Mouse (Mus musculus) thymus, adult 2 months (tissue): ENCODE measurements around the gene Odf3l2. TPM values are rescaled to one million over a fixed set of nuclear protein-coding genes. Genes with fewer than 3 reads are reported as not detected.

Source experiments
- DNase-seq: peaks from one replicate; pipeline ENCODE4 v3.0.0; 2021
- H3K27ac ChIP-seq: fragments of 200-500 bp; 2 replicates; pipeline ENCODE4 v1.5.1; 2012; ENCODE audit warnings: low read length, control low read depth; ENCODE audit not compliant: control insufficient read depth, insufficient read depth
- H3K27me3 ChIP-seq: fragments of 200-500 bp; 2 replicates; pipeline ENCODE4 v1.6.1; 2012; ENCODE audit warnings: mild to moderate bottlenecking, low read length, moderate library complexity, mixed read lengths; ENCODE audit not compliant: control insufficient read depth, insufficient read depth
- H3K36me3 ChIP-seq: fragments of 200-500 bp; 2 replicates; pipeline ENCODE4 v1.6.1; 2012; ENCODE audit warnings: mild to moderate bottlenecking, low read length, moderate library complexity; ENCODE audit not compliant: control insufficient read depth, insufficient read depth
- H3K4me1 ChIP-seq: fragments of 200-500 bp; replicated peaks from 2 replicates; pipeline ENCODE4 v1.6.1; 2012; ENCODE audit warnings: low read length; ENCODE audit not compliant: control insufficient read depth, insufficient read depth
- H3K4me3 ChIP-seq: fragments of 200-500 bp; 2 replicates; pipeline ENCODE4 v1.5.1; 2012; ENCODE audit warnings: mild to moderate bottlenecking, low read length, control low read depth, moderate library complexity; ENCODE audit not compliant: control insufficient read depth, insufficient read depth
- CTCF ChIP-seq: fragments of 200-500 bp; IDR thresholded peaks from 2 replicates; pipeline ENCODE4 v1.5.1; 2012; ENCODE audit warnings: mild to moderate bottlenecking, control low read depth, low read length, moderate library complexity, borderline replicate concordance; ENCODE audit not compliant: control insufficient read depth, poor library complexity, insufficient read depth; ENCODE audit errors: extremely low read depth
- POLR2A ChIP-seq: fragments of 200-500 bp; IDR thresholded peaks from 2 replicates; pipeline ENCODE4 v1.6.1; 2012; ENCODE audit warnings: mild to moderate bottlenecking, low read length, control low read depth, moderate library complexity; ENCODE audit not compliant: control insufficient read depth, poor library complexity, insufficient read depth; ENCODE audit errors: extremely low read depth
- WGBS: fragments of 180-500 bp; shearing (Covaris S2); methylation state at CpG from one replicate; pipeline ENCODE4 v1.1.7; 2018; 5-methylcytosine and 5-hydroxymethylcytosine counted together
- polyA plus RNA-seq: library from polyadenylated mRNA; depleted of rRNA; stranded (reverse); fragments of >200 nt; gene quantifications from 2 replicates; pipeline ENCODE4 v1.2.3, GENCODE M21; 2012

The Odf3l2 gene
- polyA plus RNA-seq, 1 experiment = 0.18 TPM

DNA sequence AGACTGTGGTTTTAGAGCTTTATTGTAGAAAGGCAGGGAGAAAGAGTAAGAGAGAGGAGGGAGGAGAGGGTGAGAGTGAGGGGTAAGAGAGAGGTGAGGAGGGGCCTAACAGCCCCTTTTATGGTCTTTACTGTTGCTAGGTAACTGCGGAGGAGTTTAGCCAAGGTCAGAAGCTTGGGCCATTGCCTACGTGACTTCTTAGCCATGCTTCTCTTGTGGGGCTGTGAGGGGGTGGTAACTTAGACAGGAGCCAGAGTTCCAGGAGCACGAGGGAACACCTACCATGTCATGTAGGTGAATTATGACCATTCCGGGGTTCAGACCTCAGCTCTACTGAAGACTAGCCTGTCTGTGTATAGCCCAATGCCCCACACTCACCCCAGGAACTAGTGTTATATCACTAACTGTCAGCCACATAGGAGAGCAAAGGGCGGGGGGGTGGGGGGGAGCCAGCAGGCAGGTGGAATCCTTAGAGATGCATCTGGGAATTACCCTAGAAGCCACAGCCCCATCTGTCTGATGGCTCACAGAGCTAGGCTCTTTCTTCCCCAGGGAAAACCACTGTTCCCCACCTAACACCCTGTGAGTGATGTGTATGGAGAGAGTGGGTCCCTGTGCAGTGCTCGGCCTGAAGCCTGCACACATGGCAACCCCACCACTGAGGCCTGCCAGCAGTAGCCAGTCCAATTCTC is 26.0 kb upstream of the Odf3l2 start:
- no peaks in the 10 kb centered on the region for H3K36me3 ChIP-seq
- TF ChIP-seq POLR2A (no peak), CTCF (no peak)
- no peaks in the 10 kb centered on the region for H3K27me3 ChIP-seq
- H3K4me3 ChIP-seq = no peak overlapping the region
- H3K4me1 ChIP-seq = peaks cover 9% of the 10 kb centered on the region
- H3K27ac ChIP-seq = no peak overlapping the region
- 78% methylated on average over 6 of the region's 6 CpGs for WGBS
- no peak for DNase-seq

DNA sequence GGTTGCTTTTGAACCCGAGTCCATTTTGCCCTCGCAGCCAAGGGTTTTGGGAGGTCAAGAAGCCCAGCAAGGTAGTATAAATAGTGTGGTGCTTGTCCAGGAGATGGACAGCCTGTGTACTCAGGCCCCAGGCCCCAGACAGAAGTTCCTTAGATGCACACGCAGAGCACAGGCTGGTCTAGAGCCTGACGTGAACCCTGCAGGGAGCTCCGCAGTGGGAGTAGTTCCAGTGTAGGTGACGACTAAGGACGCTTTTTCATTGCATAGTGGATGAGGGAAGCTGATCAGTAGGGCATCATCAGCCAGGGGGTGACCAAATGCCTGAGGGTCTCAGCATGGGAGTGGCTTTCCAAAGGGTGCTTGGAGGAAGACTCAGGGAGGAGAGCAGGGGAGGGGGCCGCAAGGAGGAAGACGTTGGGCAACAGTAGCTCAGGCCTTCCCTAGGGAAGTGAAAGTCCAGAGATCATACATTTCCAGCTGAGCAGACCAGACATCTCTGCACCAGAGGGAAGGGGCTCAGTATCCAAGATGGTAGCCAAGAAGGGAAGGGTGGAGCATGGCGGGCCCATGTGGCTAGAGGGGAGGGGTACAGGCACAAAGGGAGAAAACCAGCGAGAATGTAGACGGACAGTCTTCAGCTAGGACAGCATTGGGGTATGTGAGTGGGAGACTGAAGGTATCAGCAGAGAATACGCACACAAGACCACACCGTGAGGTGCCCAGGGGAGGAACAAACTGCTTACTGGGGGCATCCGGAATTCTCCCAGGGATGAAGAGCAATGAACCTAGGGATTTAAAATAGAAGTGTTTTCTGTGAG is 24.7 kb upstream of the Odf3l2 start:
- H3K4me1 ChIP-seq = peaks cover 9% of the 10 kb centered on the region
- no peaks in the 10 kb centered on the region for H3K36me3 ChIP-seq
- TF ChIP-seq POLR2A = no peak
- TF ChIP-seq CTCF = no peak
- 46% methylated on average over 15 of the region's 15 CpGs for WGBS
- H3K4me3 ChIP-seq = peak overlapping the region; percentile 76
- no peak overlapping the region for H3K27ac ChIP-seq
- no peaks in the 10 kb centered on the region for H3K27me3 ChIP-seq
- no peak for DNase-seq

DNA sequence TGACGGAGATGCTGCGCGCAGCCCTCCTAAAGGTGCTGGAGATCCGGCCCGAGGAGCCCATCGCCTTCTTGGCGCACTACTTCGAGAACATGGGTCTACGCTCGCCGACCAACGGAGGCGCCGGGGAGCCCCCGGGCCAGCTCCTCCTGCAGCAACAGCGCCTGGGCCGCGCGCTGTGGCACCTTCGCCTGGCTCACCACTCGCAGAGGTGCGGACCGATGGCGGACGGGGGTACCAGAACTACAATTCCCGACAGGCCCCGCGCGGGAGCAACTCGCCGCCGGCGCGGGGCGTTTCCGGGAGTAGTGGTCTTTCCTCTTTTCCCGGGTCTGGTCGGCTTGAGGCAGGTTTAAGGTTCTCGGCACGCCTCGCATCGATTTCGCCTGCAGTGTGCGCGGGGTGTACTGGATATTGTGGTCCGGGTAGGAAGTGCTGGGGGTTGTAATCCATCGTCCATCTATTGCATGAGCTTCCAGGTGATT is 24.1 kb upstream of the Odf3l2 start:
- peaks cover 9% of the 10 kb centered on the region for H3K4me1 ChIP-seq
- DNase-seq = peak; percentile 82
- no peaks in the 10 kb centered on the region for H3K27me3 ChIP-seq
- H3K36me3 ChIP-seq = no peaks in the 10 kb centered on the region
- H3K27ac ChIP-seq = no peak overlapping the region
- WGBS = under 1% methylated on average over 47 of the region's 47 CpGs
- H3K4me3 ChIP-seq = peak overlapping the region; percentile 76
- TF ChIP-seq POLR2A = no peak
- TF ChIP-seq CTCF = peak; percentile 33; the same call in 1 of the 2 replicates

DNA sequence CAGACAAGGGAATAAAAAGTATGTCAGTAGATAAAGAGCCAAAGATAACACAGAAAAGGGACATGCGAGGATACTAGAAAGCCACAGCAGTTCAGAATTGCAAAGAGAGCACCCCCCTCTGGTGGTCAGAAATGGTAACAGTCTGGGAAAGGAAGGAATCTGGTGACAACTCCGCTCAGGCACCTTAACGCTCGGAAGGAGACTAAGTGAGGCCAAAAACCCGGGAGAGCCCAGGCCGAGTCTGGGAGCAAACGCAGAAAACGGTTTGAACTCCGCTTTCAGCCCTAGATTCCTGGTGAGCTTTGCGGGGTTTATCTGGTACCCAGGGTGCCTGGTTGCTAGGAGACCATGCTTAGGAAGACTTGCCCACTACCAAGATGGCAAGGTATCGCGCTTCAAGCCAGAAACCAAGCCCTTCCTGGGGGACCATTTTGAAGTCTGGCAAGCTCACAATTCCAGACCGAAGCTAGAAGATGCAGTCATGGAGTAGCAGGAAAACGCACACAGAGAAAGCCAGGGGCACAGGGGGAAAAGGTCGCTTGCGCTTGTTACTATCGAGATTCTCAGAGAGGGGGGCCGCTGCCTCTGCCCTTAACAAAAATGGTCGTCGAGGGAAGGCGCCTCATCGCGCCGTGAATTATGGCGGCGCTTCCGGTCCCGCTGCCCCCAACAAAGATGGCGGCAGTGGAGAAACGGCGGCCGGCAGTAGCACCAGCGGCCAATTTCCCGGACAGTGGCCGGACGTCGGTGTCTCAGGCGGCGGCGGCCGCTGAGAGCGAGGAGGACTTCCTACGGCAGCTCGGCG is 23.4 kb upstream of the Odf3l2 start, which contains the start of gene Tpgs1:
Tpgs1 (plus strand) TSS at position 599 of the 805 bp plus-strand sequence.
- peak; percentile 89 for DNase-seq
- peak within 1 kb of the TSS; percentile 37; the same call in 1 of the 2 replicates for H3K27ac ChIP-seq
- TF ChIP-seq CTCF = peak; percentile 80; the same call in 1 of the 2 replicates
- peak; percentile 50; the same call in 1 of the 2 replicates for TF ChIP-seq POLR2A
- peak within 1 kb of the TSS; percentile 76 for H3K4me3 ChIP-seq
- WGBS = under 1% methylated on average over 45 of the region's 45 CpGs
- H3K36me3 ChIP-seq = no peaks in the 10 kb centered on the region
- H3K4me1 ChIP-seq = peaks cover 9% of the 10 kb centered on the region
- no peaks in the 10 kb centered on the region for H3K27me3 ChIP-seq

- Histone ChIP-seq H3K27ac (no peak overlapping the region), H3K4me1 (peaks cover 9% of the 10 kb centered on the region), H3K36me3 (no peaks in the 10 kb centered on the region), H3K4me3 (no peak overlapping the region), H3K27me3 (no peaks in the 10 kb centered on the region)
- no peak for DNase-seq
- TF ChIP-seq CTCF = no peak
- WGBS = 78% methylated on average over 5 of the region's 5 CpGs
Observed at GRCm38 (mm10) chr10:79668076-79668475, 22.5 kb upstream of the Odf3l2 start.

GRCm38 (mm10) chr10:79666493-79666892 is 21.0 kb upstream of the Odf3l2 start:
- Histone ChIP-seq H3K27ac (no peak overlapping the region), H3K27me3 (no peaks in the 10 kb centered on the region), H3K36me3 (no peaks in the 10 kb centered on the region), H3K4me1 (peaks cover 9% of the 10 kb centered on the region), H3K4me3 (no peak overlapping the region)
- TF ChIP-seq CTCF = no peak
- no peak for TF ChIP-seq POLR2A
- 81% methylated on average over 9 of the region's 9 CpGs for WGBS
- no peak for DNase-seq
